Mouse (Mus musculus) thymus, postnatal 4 days (tissue): ENCODE results near the gene Myo15.
"Not testable (repeated sequence)": the region's sequence is repeated elsewhere in the genome, so short reads cannot be mapped to it uniquely, and the experiment has no call there.

Source experiments
- DNase-seq: peaks from one replicate; pipeline ENCODE4 v3.0.0; 2021

The Myo15 gene

GRCm38 (mm10) chr11:60469039-60469438 lies at the start of gene Myo15:
Gene Myo15, plus strand, starts transcription at chr11:60469339.
- DNase-seq: no peak

DNA sequence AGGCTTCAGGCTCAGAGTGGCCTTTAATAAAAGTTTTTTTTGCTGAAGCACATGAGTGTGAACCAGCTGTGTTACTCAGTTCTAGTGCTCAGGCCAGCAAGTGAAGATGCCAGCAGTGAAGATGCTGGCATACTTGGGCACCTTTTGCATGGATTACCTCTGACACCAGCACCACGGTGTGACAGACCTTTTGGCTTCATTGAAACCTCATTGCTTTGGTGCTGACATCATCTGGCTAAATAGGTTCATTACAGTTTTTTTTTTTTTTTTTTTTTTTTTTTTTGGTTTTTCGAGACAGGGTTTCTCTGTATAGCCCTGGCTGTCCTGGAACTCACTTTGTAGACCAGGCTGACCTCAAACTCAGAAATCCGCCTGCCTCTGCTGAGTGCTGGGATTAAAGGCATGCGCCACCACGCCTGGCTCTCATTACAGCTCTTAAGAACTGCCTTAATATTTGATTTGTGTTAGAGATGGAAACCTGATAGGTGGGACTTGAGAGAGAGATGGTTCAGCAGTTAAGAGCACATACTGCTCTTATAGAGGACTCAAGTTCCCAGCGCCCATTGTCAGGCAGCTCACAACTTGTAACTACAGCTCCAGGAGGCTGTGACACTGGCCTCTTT lies 47.0 kb upstream of the Myo15 start:
- DNase-seq: no peak

GRCm38 (mm10) chr11:60423006-60423405 lies 46.1 kb upstream of the Myo15 start:
- DNase-seq: no peak

GRCm38 (mm10) chr11:60426417-60426816 lies 42.7 kb upstream of the Myo15 start:
- no peak for DNase-seq

- DNase-seq: no peak
These were observed 41.5 kb upstream of the Myo15 start for GRCm38 (mm10) chr11:60427628-60428027.

DNA sequence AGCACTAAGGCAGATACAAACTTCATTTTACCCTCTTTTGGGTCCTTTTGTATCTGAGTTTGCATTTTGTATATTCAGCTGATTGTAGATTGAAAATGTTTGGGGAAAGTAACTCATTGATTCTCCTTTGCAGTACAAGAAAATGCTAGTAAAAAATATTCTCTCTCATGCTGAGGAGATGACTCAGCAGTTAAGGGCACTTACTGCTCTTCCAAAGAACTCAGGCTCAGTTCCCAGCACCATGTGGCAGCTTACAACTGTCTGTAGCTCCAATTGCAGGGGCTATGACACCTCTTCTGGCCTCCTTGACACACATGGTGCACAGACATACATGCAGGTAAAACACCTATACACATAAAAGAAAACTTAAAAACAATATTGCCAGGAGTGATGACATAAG lies 35.6 kb upstream of the Myo15 start:
- DNase-seq: no peak

GRCm38 (mm10) chr11:60435133-60435532 lies 34.0 kb upstream of the Myo15 start:
- DNase-seq: no peak

DNA sequence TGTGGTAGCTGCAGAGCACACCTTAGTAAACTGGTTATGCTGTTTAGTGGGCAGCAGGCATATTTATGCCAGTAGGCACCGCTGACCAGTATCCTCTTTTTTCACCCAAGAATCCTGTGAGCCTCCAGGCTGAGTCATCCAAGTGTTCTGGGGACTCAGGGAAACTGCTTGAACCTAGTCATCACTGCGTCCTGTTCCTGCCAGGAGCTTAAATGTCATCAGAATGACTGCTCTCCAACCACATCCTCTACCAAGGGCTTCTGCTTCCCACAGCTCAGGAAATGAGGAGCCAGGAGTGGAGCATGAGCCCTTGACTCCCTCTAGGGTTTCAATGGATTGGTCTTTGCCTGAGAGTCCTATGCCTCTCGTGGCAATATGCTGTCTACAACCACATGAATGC lies 32.5 kb upstream of the Myo15 start:
- no peak for DNase-seq

DNA sequence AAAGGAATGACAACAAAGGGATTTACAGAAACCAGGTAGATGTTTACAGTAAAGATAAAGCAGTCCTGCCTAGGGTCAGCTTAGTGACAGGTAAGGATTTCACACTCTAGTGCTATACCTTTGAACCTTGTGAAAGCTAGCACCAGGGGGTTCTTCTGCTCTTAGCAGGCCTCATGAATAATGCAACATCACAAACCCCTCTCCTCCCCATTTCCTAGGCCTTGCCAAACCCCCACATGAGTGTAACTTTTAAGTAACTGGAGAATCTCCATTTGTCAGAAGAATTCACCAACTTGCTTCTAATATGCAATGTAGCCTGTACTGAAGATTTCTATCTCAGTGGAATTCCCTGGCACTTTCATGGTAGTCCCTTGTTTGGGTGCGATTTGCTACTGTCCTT lies 29.5 kb upstream of the Myo15 start:
- DNase-seq: not testable (repeated sequence)

GRCm38 (mm10) chr11:60440176-60440575 lies 29.0 kb upstream of the Myo15 start:
- no peak for DNase-seq

DNA sequence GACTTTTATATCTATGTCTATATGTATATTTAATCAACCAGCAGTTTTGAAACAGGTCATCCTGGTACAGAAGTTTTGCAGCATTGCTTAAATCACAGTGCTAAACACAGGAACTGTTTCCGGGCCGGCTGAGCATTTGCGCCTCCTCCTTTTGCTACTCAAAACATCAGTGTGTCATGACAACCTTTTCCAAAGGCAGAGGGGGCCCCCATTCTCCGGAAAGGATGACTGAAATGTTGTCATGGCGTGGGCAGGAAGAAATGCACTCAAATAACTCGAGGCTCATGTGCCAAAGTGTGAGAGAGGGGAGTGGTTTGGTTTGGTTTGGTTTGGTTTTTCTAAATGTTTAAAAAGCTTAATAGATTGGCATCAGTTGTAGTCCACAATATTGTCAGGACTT lies 26.2 kb upstream of the Myo15 start:
- DNase-seq: no peak

DNA sequence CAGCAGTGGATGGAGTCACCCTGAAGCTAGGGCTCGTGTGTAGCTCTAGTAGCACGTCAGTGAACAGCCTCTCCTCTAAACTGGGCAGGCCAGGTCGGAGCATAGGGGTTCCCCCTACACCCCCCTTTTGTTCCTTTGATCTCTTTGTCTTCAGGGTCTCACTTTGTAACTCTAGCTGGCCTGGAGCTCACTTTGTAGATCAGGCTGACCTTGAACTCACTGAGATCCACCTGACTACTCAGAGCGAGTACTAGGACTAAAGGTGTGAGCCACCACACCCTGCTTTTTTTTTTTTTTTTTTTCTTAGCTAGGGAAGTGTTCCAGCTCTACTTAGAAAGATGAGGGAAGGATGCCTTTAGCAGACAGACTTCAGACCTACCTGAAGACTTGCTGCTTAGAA lies 25.1 kb upstream of the Myo15 start:
- DNase-seq: no peak

GRCm38 (mm10) chr11:60454080-60454744 lies 14.9 kb upstream of the Myo15 start, which contains the start of gene Drg2:
Gene Drg2, plus strand, starts transcription at chr11:60454591.
- DNase-seq: peak; percentile 92

GRCm38 (mm10) chr11:60454745-60455087 lies 14.4 kb upstream of the Myo15 start:
- DNase-seq: no peak

GRCm38 (mm10) chr11:60457973-60458372 lies 11.2 kb upstream of the Myo15 start:
- no peak for DNase-seq

- peak; percentile 72 for DNase-seq
These were observed 3.2 kb upstream of the Myo15 start for GRCm38 (mm10) chr11:60465943-60466380.

DNA sequence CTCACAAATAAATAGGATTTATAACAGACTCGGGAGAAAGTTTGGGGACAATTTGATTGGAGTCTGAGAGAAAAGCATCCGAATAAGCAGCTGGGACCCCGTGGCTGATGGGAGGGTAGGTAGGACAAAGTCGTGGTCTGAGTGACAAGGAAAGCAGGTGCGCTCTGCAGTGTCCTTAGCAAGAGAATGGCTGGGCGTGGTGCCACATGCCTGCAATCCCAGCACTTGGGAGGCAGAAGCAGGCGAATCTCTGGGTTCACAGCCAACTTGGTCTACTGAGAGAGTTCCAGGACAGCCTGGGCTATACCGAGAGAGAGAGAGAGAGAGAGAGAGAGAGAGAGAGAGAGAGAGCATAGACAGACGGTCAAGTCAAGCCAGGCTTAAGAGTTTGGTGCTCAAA lies 1.6 kb downstream of the Myo15 start:
- DNase-seq: no peak

GRCm38 (mm10) chr11:60474534-60474933 lies 5.4 kb downstream of the Myo15 start:
- DNase-seq: no peak

GRCm38 (mm10) chr11:60475668-60476362 lies 6.7 kb downstream of the Myo15 start:
- DNase-seq: no peak

- DNase-seq: no peak
These were observed 9.0 kb downstream of the Myo15 start for GRCm38 (mm10) chr11:60478121-60478520.

GRCm38 (mm10) chr11:60486267-60486666 lies 17.1 kb downstream of the Myo15 start:
- no peak for DNase-seq

DNA sequence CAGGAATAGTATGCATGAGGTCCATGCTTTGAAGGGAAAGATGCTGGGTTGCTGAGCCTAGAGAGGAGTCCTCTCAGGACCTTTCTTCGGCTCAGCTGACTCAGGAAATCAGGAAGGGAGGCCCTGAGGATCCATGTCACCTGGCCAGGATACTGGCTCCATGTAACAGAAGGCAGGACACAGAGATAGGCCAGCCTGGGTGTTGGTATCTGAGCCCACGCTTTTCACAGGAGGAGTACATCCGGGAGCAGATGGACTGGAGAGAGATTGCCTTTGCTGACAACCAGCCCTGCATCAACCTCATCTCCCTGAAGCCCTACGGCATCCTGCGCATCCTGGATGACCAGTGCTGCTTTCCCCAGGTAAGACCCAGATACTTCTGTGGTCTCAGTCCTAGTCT lies 23.6 kb downstream of the Myo15 start:
- no peak for DNase-seq

DNA sequence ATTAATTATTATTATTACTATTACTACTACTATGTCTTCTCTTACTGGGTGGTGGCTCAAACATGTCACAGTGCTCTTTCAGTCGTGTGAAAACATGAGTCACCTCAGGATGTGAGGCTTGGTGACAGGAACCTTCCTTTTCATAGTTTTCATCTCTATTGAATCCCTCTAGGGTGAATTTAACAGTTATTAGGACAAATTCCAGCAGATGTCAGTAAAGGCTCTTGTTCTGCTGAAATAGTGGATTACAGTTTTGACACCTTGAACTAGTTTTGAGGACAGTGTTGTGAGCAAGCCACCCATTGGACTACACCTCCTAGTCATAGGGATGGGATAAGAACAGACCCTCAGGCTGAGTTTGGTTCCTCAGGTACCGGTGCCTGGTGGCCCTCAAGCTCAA lies 26.6 kb downstream of the Myo15 start:
- DNase-seq: no peak

- no peak for DNase-seq
These were observed 38.1 kb downstream of the Myo15 start for GRCm38 (mm10) chr11:60507281-60507680.
